In genomic region chr5:135291193-135291592, GRCm38 (mm10) we compare ENCODE assay signal across 26 mouse cellular contexts. TPM values are rescaled to one million over a fixed set of nuclear protein-coding genes. Genes with fewer than 3 reads are reported as not detected.
DNase-seq lines count a peak whose midpoint lies in the region.
"Had no signal": no experiment of that assay in that cellular context is flagged by ENCODE, and none has a peak within 500 bp of the region (broad histone marks: within the 10 kb centered on the region; RNA-seq: fewer than 3 reads in every experiment).

No protein-coding gene starts in this region.

- DNase-seq in heart, adult 11 months, result peak; percentile 34
- DNase-seq in heart, postnatal 4 days, result no peak
- peak; percentile 2 for DNase-seq in urinary bladder, adult 2 months (ENCODE audit: low spot score)
- no peak for DNase-seq in urinary bladder, postnatal 10 days (ENCODE audit: low spot score)
- peak; percentile 60 for DNase-seq in forelimb bud, embryonic 11.5 days (ENCODE audit: low read depth, low spot score)
- DNase-seq in retina, postnatal 1 day, result peak; percentile 68
- no peak for DNase-seq in gastrocnemius, postnatal 4 days (ENCODE audit: low spot score in 2 of 2)
- DNase-seq in adrenal gland, postnatal 36 days, result no peak
- DNase-seq: adrenal gland, adult 2 months; cerebellum, adult 18-20 months; cerebellum, postnatal 14 days; gastrocnemius, adult 2 months; heart, postnatal 14 days; kidney, adult 9 months; kidney, postnatal 14 days; layer of hippocampus, postnatal 36 days; lung, postnatal 4 days; midbrain, embryonic 14.5 days; thymus, postnatal 25 days had no signal

RNA-seq across cellular contexts. Expression of gene Fzd9, which starts 40.2 kb away (rescaled TPM):
- 1 to 10 TPM; 1.2 to 1.7 TPM for total RNA-seq in heart, postnatal 4 days (2021)
- polyA plus RNA-seq in urinary bladder, adult 2 months (2012; rRNA removed), result 0.07 and 0.11 TPM in 2 replicates
- total RNA-seq in gastrocnemius, postnatal 4 days (2021), result 10 to 100 TPM; 16.0 to 20.2 TPM
- 1 to 10 TPM; 3.7 to 6.3 TPM for total RNA-seq in adrenal gland, postnatal 36 days (2021)
- total RNA-seq: G1E had no signal

RNA-seq across cellular contexts. Expression of gene Fkbp6, which starts 58.7 kb away (rescaled TPM):
- total RNA-seq in heart, postnatal 4 days (2021), result under 1 TPM; 0.69 to 0.74 TPM
- not detected in 2 replicates for polyA plus RNA-seq in urinary bladder, adult 2 months (2012; rRNA removed)
- under 1 TPM; 0.32 to 0.36 TPM for total RNA-seq in gastrocnemius, postnatal 4 days (2021)
- not detected for total RNA-seq in adrenal gland, postnatal 36 days (2021)
- total RNA-seq: adrenal gland, adult 2 months; G1E; gastrocnemius, adult 2 months; layer of hippocampus, postnatal 36 days had no signal
- polyA plus RNA-seq: adrenal gland, adult 2 months; forebrain, embryonic 13.5 days; G1E; inflammation-experienced regulatory T-cells, adult 6 months; limb, embryonic 15.5 days; lung, embryonic 15.5 days; neural tube, embryonic 11.5 days; Patski had no signal

Comparison
In these comparisons a context has a peak if more than half of its experiments do, and no peak if none do; other contexts are left out.
1. DNase-seq: peak in heart, adult 11 months (single experiment), urinary bladder, adult 2 months (single experiment), forelimb bud, embryonic 11.5 days (single experiment) and retina, postnatal 1 day (single experiment); none in heart, postnatal 4 days (single experiment), urinary bladder, postnatal 10 days (single experiment), gastrocnemius, postnatal 4 days (0 of 2) and adrenal gland, postnatal 36 days (0 of 2).